Mouse (Mus musculus) adrenal gland, adult 18-20 months (tissue): ENCODE data around the gene Fbxo22. TPM values are rescaled to one million over a fixed set of nuclear protein-coding genes. Genes with fewer than 3 reads are reported as not detected.
"Not testable (repeated sequence)": the region's sequence is repeated elsewhere in the genome, so short reads cannot be mapped to it uniquely, and the experiment has no call there.

ENCODE experiments used
- DNase-seq, 2 experiments: peaks; one replicate each; pipeline ENCODE4 v3.0.0; 2021 to 2022; ENCODE audit warnings: low spot score in 2 of 2
- total RNA-seq, 2 experiments: library from RNA; stranded (reverse); gene quantifications; 1 replicate in 1 of 2; 2 replicates in 1 of 2; pipeline ENCODE4 v1.2.3; 2021

Gene Fbxo22
- total RNA-seq, 2 experiments from 2014 or later: 31.5 to 33.8 TPM

GRCm38 (mm10) chr9:55233076-55233475, 24.4 kb downstream of the Fbxo22 start:
- DNase-seq: not testable (repeated sequence)

- DNase-seq: no peak
These were observed 27.8 kb downstream of the Fbxo22 start for GRCm38 (mm10) chr9:55236235-55237165.

GRCm38 (mm10) chr9:55240852-55241251, 32.1 kb downstream of the Fbxo22 start:
- DNase-seq: no peak

GRCm38 (mm10) chr9:55241863-55242685, 33.3 kb downstream of the Fbxo22 start:
- no peak for DNase-seq

- DNase-seq: no peak
These were observed 34.6 kb downstream of the Fbxo22 start for GRCm38 (mm10) chr9:55243280-55243679.

- no peak for DNase-seq
These were observed 35.4 kb downstream of the Fbxo22 start for GRCm38 (mm10) chr9:55244079-55244478.

GRCm38 (mm10) chr9:55245057-55245750, 36.5 kb downstream of the Fbxo22 start:
- not testable (repeated sequence) for DNase-seq

GRCm38 (mm10) chr9:55246440-55246839, 37.7 kb downstream of the Fbxo22 start:
- no peak for DNase-seq

GRCm38 (mm10) chr9:55246918-55247317, 38.2 kb downstream of the Fbxo22 start:
- DNase-seq: no peak

- no peak for DNase-seq
These were observed 39.7 kb downstream of the Fbxo22 start for GRCm38 (mm10) chr9:55248465-55248864.

- no peak for DNase-seq
These were observed 42.0 kb downstream of the Fbxo22 start for GRCm38 (mm10) chr9:55250595-55251247.

- DNase-seq: not testable (repeated sequence)
These were observed 43.4 kb downstream of the Fbxo22 start for GRCm38 (mm10) chr9:55252097-55252496.

GRCm38 (mm10) chr9:55253849-55254248, 45.1 kb downstream of the Fbxo22 start:
- no peak for DNase-seq

GRCm38 (mm10) chr9:55255056-55255455, 46.3 kb downstream of the Fbxo22 start:
- DNase-seq: no peak

- no peak for DNase-seq
These were observed 46.9 kb downstream of the Fbxo22 start for GRCm38 (mm10) chr9:55255604-55256003.

- no peak for DNase-seq
These were observed 48.4 kb downstream of the Fbxo22 start for GRCm38 (mm10) chr9:55257105-55257504.

GRCm38 (mm10) chr9:55259741-55260140, 51.0 kb downstream of the Fbxo22 start:
- DNase-seq: no peak

- DNase-seq: no peak
These were observed 55.9 kb downstream of the Fbxo22 start for GRCm38 (mm10) chr9:55264356-55265302.

GRCm38 (mm10) chr9:55271960-55272560, 63.3 kb downstream of the Fbxo22 start:
- DNase-seq: no peak
